In genomic region chr2:158129291-158130002, GRCm38 (mm10) we compare ENCODE assay signal across 11 mouse cellular contexts. TPM values are rescaled to one million over a fixed set of nuclear protein-coding genes. Genes with fewer than 3 reads are reported as not detected.
DNase-seq lines count a peak whose midpoint lies in the region; ATAC-seq lines count a peak whose summit lies in the region.
"Had no signal": no experiment of that assay in that cellular context is flagged by ENCODE, and none has a peak within 500 bp of the region (broad histone marks: within the 10 kb centered on the region; RNA-seq: fewer than 3 reads in every experiment).

No protein-coding gene starts in this region.

- intact Hi-C loops in heart, postnatal 36 days (cut with DNase I) = no loop called here

- H3K4me2 ChIP-seq in forebrain, embryonic 13.5 days = no peak overlapping the region
- no peak overlapping the region for H3K4me2 ChIP-seq in heart, embryonic 14.5 days (ENCODE audit: low read length)
- H3K4me2 ChIP-seq in liver, embryonic 13.5 days = no peak overlapping the region
- no peak overlapping the region for H3K4me2 ChIP-seq in liver, embryonic 11.5 days
- no peak overlapping the region for H3K4me2 ChIP-seq in kidney, embryonic 15.5 days
- H3K4me2 ChIP-seq: midbrain, embryonic 11.5 days had no signal

- H3K27ac ChIP-seq in forebrain, embryonic 10.5 days = peak overlapping the region; percentile 77
- H3K27ac ChIP-seq in forebrain, embryonic 13.5 days = no peak overlapping the region
- peak overlapping the region; percentile 19 to 79 for H3K27ac ChIP-seq in heart, embryonic 14.5 days (replicated peaks in 1 of 2; ENCODE audit: control insufficient read depth in 1 of 2, insufficient read depth in 1 of 2, low read depth in 2 of 2, low read length in 2 of 2)
- H3K27ac ChIP-seq in liver, embryonic 13.5 days = no peak overlapping the region
- H3K27ac ChIP-seq in liver, embryonic 11.5 days (ENCODE audit: low read depth, low read length) = no peak overlapping the region
- H3K27ac ChIP-seq in kidney, embryonic 15.5 days = no peak overlapping the region

- 88% methylated on average over 16 of the region's 16 CpGs for WGBS in forebrain, embryonic 10.5 days
- 91% methylated on average over 16 of the region's 16 CpGs for WGBS in forebrain, embryonic 13.5 days
- 66% methylated on average over 16 of the region's 16 CpGs for WGBS in heart, embryonic 14.5 days
- 84% methylated on average over 16 of the region's 16 CpGs for WGBS in liver, embryonic 13.5 days (ENCODE audit: insufficient replicate concordance)
- 83% methylated on average over 16 of the region's 16 CpGs for WGBS in liver, embryonic 11.5 days
- WGBS in kidney, embryonic 15.5 days = 82% methylated on average over 16 of the region's 16 CpGs

- no peak overlapping the region for H3K4me3 ChIP-seq in forebrain, embryonic 10.5 days
- H3K4me3 ChIP-seq in forebrain, embryonic 13.5 days = no peak overlapping the region
- no peak overlapping the region for H3K4me3 ChIP-seq in heart, embryonic 14.5 days (ENCODE audit: control insufficient read depth in 1 of 2, insufficient read depth in 1 of 2, low read depth in 1 of 2, low read length in 2 of 2)
- no peak overlapping the region for H3K4me3 ChIP-seq in liver, embryonic 13.5 days (replicated peaks)
- H3K4me3 ChIP-seq in liver, embryonic 11.5 days (ENCODE audit: low read depth, low read length) = no peak overlapping the region
- H3K4me3 ChIP-seq in kidney, embryonic 15.5 days (replicated peaks) = no peak overlapping the region
- H3K4me3 ChIP-seq: myocyte had no signal

- DNase-seq in forebrain, embryonic 10.5 days (ENCODE audit: extremely low spot score, low spot score) = no peak
- no peak for DNase-seq in heart, postnatal 36 days
- no peak for DNase-seq in liver, embryonic 13.5 days
- DNase-seq in liver, embryonic 11.5 days (ENCODE audit: low spot score) = no peak
- DNase-seq in thymus, postnatal 0 days (ENCODE audit: low spot score) = no peak

- ATAC-seq in forebrain, embryonic 13.5 days = no peak
- no peak for ATAC-seq in heart, embryonic 14.5 days (ENCODE audit: insufficient number of reproducible peaks, insufficient read depth, low FRiP score, low read depth)
- 0 out of 2 replicates have a peak, but pooled peaks have one; percentile 8 for ATAC-seq in liver, embryonic 13.5 days (ENCODE audit: low read depth)
- no peak for ATAC-seq in liver, embryonic 11.5 days (replicated peaks; ENCODE audit: low FRiP score)
- ATAC-seq in kidney, embryonic 15.5 days (replicated peaks; ENCODE audit: low FRiP score) = 0 out of 2 replicates have a peak, but pooled peaks have one; percentile 15
- ATAC-seq: inflammation-experienced regulatory T-cells, adult 6 months had no signal

- no peaks in the 10 kb centered on the region for H3K36me3 ChIP-seq in forebrain, embryonic 10.5 days (replicated peaks)
- H3K36me3 ChIP-seq in forebrain, embryonic 13.5 days (ENCODE audit: poor library complexity, severe bottlenecking) = no peaks in the 10 kb centered on the region
- peaks cover 98% of the 10 kb centered on the region for H3K36me3 ChIP-seq in heart, embryonic 14.5 days (ENCODE audit: control insufficient read depth, insufficient read depth, low read length)
- peaks cover 100% of the 10 kb centered on the region for H3K36me3 ChIP-seq in liver, embryonic 13.5 days
- peaks cover 37% of the 10 kb centered on the region for H3K36me3 ChIP-seq in liver, embryonic 11.5 days (ENCODE audit: control insufficient read depth, insufficient read depth, low read length)
- H3K36me3 ChIP-seq in kidney, embryonic 15.5 days = peaks cover 38% of the 10 kb centered on the region

- H3K27me3 ChIP-seq in forebrain, embryonic 10.5 days (ENCODE audit: poor library complexity, severe bottlenecking) = no peaks in the 10 kb centered on the region
- no peaks in the 10 kb centered on the region for H3K27me3 ChIP-seq in forebrain, embryonic 13.5 days
- no peaks in the 10 kb centered on the region for H3K27me3 ChIP-seq in heart, embryonic 14.5 days (ENCODE audit: control insufficient read depth, insufficient read depth, low read length)
- H3K27me3 ChIP-seq in liver, embryonic 13.5 days = no peaks in the 10 kb centered on the region
- H3K27me3 ChIP-seq in liver, embryonic 11.5 days (replicated peaks; ENCODE audit: control insufficient read depth, insufficient read depth, low read length) = no peaks in the 10 kb centered on the region
- H3K27me3 ChIP-seq in kidney, embryonic 15.5 days = no peaks in the 10 kb centered on the region

- H3K4me1 ChIP-seq in forebrain, embryonic 10.5 days = peaks cover 41% of the 10 kb centered on the region
- H3K4me1 ChIP-seq in forebrain, embryonic 13.5 days = peaks cover 23% of the 10 kb centered on the region
- H3K4me1 ChIP-seq in heart, embryonic 14.5 days (ENCODE audit: control insufficient read depth in 2 of 2, insufficient read depth in 2 of 2, low read length in 2 of 2) = peaks cover 34 to 56% of the 10 kb centered on the region in 2 experiments
- H3K4me1 ChIP-seq in liver, embryonic 13.5 days (replicated peaks) = peaks cover 34% of the 10 kb centered on the region
- H3K4me1 ChIP-seq in liver, embryonic 11.5 days (replicated peaks; ENCODE audit: control insufficient read depth, insufficient read depth, low read length) = peaks cover 10% of the 10 kb centered on the region; the same call in 1 of the 2 replicates
- H3K4me1 ChIP-seq in kidney, embryonic 15.5 days = peaks cover 21% of the 10 kb centered on the region

- H3K9me3 ChIP-seq in forebrain, embryonic 10.5 days = no peaks in the 10 kb centered on the region
- no peaks in the 10 kb centered on the region for H3K9me3 ChIP-seq in forebrain, embryonic 13.5 days (replicated peaks)
- H3K9me3 ChIP-seq in heart, embryonic 14.5 days (ENCODE audit: control insufficient read depth, low read length) = no peaks in the 10 kb centered on the region
- H3K9me3 ChIP-seq in liver, embryonic 13.5 days (replicated peaks) = no peaks in the 10 kb centered on the region
- H3K9me3 ChIP-seq in liver, embryonic 11.5 days (ENCODE audit: control insufficient read depth, low read length) = no peaks in the 10 kb centered on the region
- H3K9me3 ChIP-seq in kidney, embryonic 15.5 days (replicated peaks) = no peaks in the 10 kb centered on the region

- H3K9ac ChIP-seq in forebrain, embryonic 13.5 days = no peak overlapping the region
- peak overlapping the region; percentile 62 for H3K9ac ChIP-seq in heart, embryonic 14.5 days (ENCODE audit: low read length)
- H3K9ac ChIP-seq in liver, embryonic 13.5 days = peak overlapping the region; percentile 13; the same call in 1 of the 2 replicates
- no peak overlapping the region for H3K9ac ChIP-seq in liver, embryonic 11.5 days (ENCODE audit: low read depth, low read length)
- H3K9ac ChIP-seq in kidney, embryonic 15.5 days = no peak overlapping the region

RNA-seq across cellular contexts. Expression of gene Tgm2, which starts 16.8 kb away (rescaled TPM):
- 6.3 and 7.2 TPM in 2 replicates for polyA plus RNA-seq in forebrain, embryonic 10.5 days (2016; fragmentation: Nextera tagmentation; extraction: Ambion mirVana)
- polyA plus RNA-seq in forebrain, embryonic 13.5 days (2015; fragmentation: Nextera tagmentation; extraction: Ambion mirVana) = 3.9 and 4.7 TPM in 2 replicates
- polyA plus RNA-seq in heart, embryonic 14.5 days (2014; fragmentation: Nextera tagmentation; extraction: Ambion mirVana) = 140 and 160 TPM in 2 replicates
- total RNA-seq in heart, postnatal 36 days (2021) = 100 to 1,000 TPM; 237 to 310 TPM
- polyA plus RNA-seq in liver, embryonic 13.5 days (2015; fragmentation: Nextera tagmentation; extraction: Ambion mirVana) = 63.8 and 68.2 TPM in 2 replicates
- 49.5 and 49.7 TPM in 2 replicates for polyA plus RNA-seq in liver, embryonic 11.5 days (2014; fragmentation: Nextera tagmentation; extraction: Ambion mirVana)
- 30.4 and 39.7 TPM in 2 replicates for polyA plus RNA-seq in kidney, embryonic 15.5 days (2015; fragmentation: Nextera tagmentation; extraction: Ambion mirVana)
- polyA plus RNA-seq in thymus, postnatal 0 days (2015; fragmentation: Nextera tagmentation; extraction: Ambion mirVana) = 8.5 and 9.0 TPM in 2 replicates

Comparison
In these comparisons a context has a peak if more than half of its experiments do, and no peak if none do; other contexts are left out.
1. H3K27ac ChIP-seq: peak in forebrain, embryonic 10.5 days (single experiment) and heart, embryonic 14.5 days (2 of 2); none in forebrain, embryonic 13.5 days (single experiment), liver, embryonic 13.5 days (single experiment), liver, embryonic 11.5 days (single experiment) and kidney, embryonic 15.5 days (single experiment).
2. ATAC-seq: peak in liver, embryonic 13.5 days (single experiment) and kidney, embryonic 15.5 days (single experiment); none in forebrain, embryonic 13.5 days (single experiment), heart, embryonic 14.5 days (single experiment) and liver, embryonic 11.5 days (single experiment).
3. H3K9ac ChIP-seq: peak in heart, embryonic 14.5 days (single experiment) and liver, embryonic 13.5 days (single experiment); none in forebrain, embryonic 13.5 days (single experiment), liver, embryonic 11.5 days (single experiment) and kidney, embryonic 15.5 days (single experiment).